Mouse (Mus musculus) hindbrain, embryonic 11.5 days (tissue): ENCODE measurements around the gene Bag3. TPM values are rescaled to one million over a fixed set of nuclear protein-coding genes. Genes with fewer than 3 reads are reported as not detected.

Source experiments
- ATAC-seq: fragments of 200-750 bp; cut with Nextera tagmentation; 2 replicates; pipeline ENCODE4 v1.8.0; 2017; ENCODE audit warnings: mild to moderate bottlenecking, moderate TSS enrichment, moderate library complexity; ENCODE audit not compliant: low FRiP score
- DNase-seq: peaks from one replicate; pipeline ENCODE4 v3.0.0-alpha.2; 2015; ENCODE audit warnings: low spot score
- H3K27ac ChIP-seq: fragments of 300-500 bp; sonication (generic); 2 replicates; pipeline ENCODE4 v1.5.1; 2014; ENCODE audit warnings: mild to moderate bottlenecking, low read depth, low read length
- H3K27me3 ChIP-seq: fragments of 300-500 bp; sonication (generic); 2 replicates; pipeline ENCODE4 v1.6.1; 2014; ENCODE audit warnings: mild to moderate bottlenecking, low read length, moderate library complexity, mixed read lengths; ENCODE audit not compliant: control insufficient read depth, insufficient read depth
- H3K36me3 ChIP-seq: fragments of 300-500 bp; sonication (generic); 2 replicates; pipeline ENCODE4 v1.6.1; 2014; ENCODE audit warnings: mild to moderate bottlenecking, low read length, moderate library complexity, mixed read lengths; ENCODE audit not compliant: control insufficient read depth, insufficient read depth
- H3K4me1 ChIP-seq: fragments of 300-500 bp; sonication (generic); replicated peaks from 2 replicates; pipeline ENCODE4 v1.6.1; 2014; ENCODE audit warnings: low read length, mixed read lengths; ENCODE audit not compliant: control insufficient read depth, insufficient read depth
- H3K4me2 ChIP-seq: fragments of 300-500 bp; sonication (generic); replicated peaks from 2 replicates; pipeline ENCODE4 v1.6.1; 2014; ENCODE audit warnings: mild to moderate bottlenecking, low read depth, low read length
- H3K4me3 ChIP-seq: fragments of 300-500 bp; sonication (generic); 2 replicates; pipeline ENCODE4 v1.5.1; 2014; ENCODE audit warnings: low read depth, low read length
- H3K9ac ChIP-seq: fragments of 300-500 bp; sonication (generic); 2 replicates; pipeline ENCODE4 v1.6.1; 2014; ENCODE audit warnings: low read depth, low read length
- H3K9me3 ChIP-seq: fragments of 300-500 bp; sonication (generic); 2 replicates; pipeline ENCODE4 v1.6.1; 2016; ENCODE audit warnings: low read length; ENCODE audit not compliant: control insufficient read depth
- WGBS: fragments of 180-500 bp; shearing (Covaris S2); extraction: QIAGEN DNeasy Blood & Tissue Kit; methylation state at CpG from one replicate; pipeline ENCODE4 v1.1.7; 2014; 5-methylcytosine and 5-hydroxymethylcytosine counted together
- polyA plus RNA-seq: library from polyadenylated mRNA; unstranded; fragments of >200 nt; fragmentation: Nextera tagmentation; extraction: Ambion mirVana; gene quantifications from 2 replicates; pipeline ENCODE4 v1.2.1, GENCODE M21; 2014

Bag3 gene
- 4.3 and 5.6 TPM in 2 replicates for polyA plus RNA-seq

DNA sequence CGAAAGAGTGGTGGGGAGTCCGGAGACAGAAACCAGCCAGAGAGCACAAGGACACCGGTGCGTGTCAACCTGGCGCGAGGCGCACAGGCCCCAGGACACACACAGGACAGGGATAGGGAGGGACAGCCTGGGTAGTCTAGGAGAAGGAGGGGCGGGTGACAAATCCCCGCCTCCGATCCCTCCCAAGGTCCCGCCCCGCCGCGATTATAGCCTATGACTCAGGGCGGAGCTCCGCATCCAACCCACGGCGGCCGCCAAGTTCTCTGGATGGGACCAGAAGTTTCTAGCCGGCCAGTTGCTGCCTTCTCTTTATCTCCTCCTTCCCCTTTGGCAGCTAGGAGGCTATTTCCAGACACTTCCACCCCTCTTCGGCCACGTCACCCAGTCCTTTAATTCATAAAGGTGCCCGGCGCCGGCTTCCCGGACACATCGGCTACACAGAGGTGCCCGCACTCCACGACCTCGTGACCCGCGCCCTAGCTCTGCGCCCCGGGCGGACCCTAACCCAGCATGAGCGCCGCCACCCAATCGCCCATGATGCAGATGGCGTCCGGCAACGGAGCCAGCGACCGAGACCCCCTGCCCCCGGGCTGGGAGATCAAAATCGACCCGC lies at the start of gene Bag3:
Bag3 (plus strand) TSS at position 268 of the 613 bp plus-strand sequence.
- H3K27ac ChIP-seq, result 0 out of 2 replicates have a peak within 1 kb of the TSS, but pooled peaks have one; percentile 4
- peak within 1 kb of the TSS; percentile 41 for H3K4me3 ChIP-seq
- peak within 1 kb of the TSS; percentile 58 for H3K4me2 ChIP-seq
- H3K9ac ChIP-seq, result peak within 1 kb of the TSS; percentile 57
- ATAC-seq (peak; percentile 87), DNase-seq (peak; percentile 87)
- whole genome bisulfite sequencing, result under 1% methylated on average over 46 of the region's 46 CpGs
- peaks cover 11% of the 10 kb centered on the region for H3K27me3 ChIP-seq
- no peaks in the 10 kb centered on the region for H3K9me3 ChIP-seq
- no peaks in the 10 kb centered on the region; the same call in 1 of the 2 replicates for H3K4me1 ChIP-seq
- no peaks in the 10 kb centered on the region for H3K36me3 ChIP-seq

DNA sequence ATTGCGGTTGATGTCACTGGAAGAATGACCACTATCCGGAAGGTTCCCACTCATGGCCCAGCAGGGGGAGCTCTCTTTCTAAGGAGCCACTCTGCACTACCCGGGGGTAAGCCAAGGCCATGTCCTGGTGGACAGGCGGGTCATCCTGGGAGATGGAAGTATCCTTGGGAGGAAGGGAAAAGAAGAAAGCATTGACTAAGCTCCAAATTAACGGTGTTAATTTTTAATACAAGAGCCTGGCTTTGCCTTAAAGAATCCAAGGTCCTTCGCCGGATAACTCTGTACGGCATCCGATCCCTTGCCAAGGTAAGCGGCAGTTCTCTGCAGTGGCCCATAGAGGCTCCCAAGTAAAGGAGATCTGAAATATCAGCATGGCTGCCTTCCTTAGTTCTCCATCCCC lies 49.1 kb upstream of the Bag3 start:
- Histone ChIP-seq H3K27me3 (no peaks in the 10 kb centered on the region), H3K4me1 (no peaks in the 10 kb centered on the region), H3K27ac (no peak overlapping the region), H3K4me2 (no peak overlapping the region), H3K9me3 (no peaks in the 10 kb centered on the region), H3K9ac (no peak overlapping the region), H3K36me3 (no peaks in the 10 kb centered on the region), H3K4me3 (no peak overlapping the region)
- DNase-seq (peak; percentile 74), ATAC-seq (no peak)
- WGBS, result 50% methylated on average over 10 of the region's 10 CpGs

DNA sequence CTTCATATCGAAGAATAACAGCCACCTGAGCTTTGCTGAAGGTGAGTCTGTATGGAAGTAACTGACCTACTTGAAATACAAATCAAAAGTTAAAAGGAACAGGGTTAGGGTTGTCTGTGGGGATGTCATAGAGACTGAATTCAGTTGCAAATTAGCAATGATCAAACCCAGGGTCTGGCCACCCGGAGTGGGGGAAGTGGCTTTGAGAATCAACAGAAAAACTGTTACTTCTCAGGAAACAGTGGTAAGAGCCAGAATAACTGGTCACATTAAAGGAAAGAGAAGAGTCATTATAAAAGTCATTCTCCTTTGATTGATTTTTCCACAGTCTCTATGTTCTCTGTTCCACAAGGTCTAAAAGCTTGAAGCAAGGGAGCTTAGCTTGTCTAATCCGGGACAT lies 34.4 kb upstream of the Bag3 start:
- WGBS, result 94% methylated on average over 3 of the region's 3 CpGs
- DNase-seq (no peak), ATAC-seq (no peak)
- Histone ChIP-seq H3K27me3 (no peaks in the 10 kb centered on the region), H3K36me3 (no peaks in the 10 kb centered on the region), H3K9ac (no peak overlapping the region), H3K4me1 (no peaks in the 10 kb centered on the region), H3K4me2 (no peak overlapping the region), H3K9me3 (no peaks in the 10 kb centered on the region; the same call in 1 of the 2 replicates), H3K27ac (no peak overlapping the region), H3K4me3 (no peak overlapping the region)

DNA sequence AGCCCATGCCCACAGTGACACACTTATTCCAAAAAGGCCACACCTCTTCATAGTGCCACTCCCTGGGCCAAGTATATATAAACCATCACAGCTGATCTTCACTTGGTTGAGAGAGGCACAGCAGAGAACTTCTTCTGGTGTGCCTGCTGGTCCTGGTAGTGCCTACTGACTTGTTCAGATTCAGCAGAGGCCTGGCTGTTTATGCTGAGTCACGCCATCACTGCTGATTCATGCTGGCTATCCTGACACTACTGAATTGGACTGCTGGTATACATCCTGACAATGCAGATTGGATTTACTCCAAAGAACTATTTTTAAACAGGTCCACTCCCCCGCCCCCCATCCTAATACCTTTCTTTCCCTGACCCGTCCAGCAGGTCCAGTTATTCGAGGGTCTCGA lies 28.9 kb upstream of the Bag3 start:
- no peak for ATAC-seq

DNA sequence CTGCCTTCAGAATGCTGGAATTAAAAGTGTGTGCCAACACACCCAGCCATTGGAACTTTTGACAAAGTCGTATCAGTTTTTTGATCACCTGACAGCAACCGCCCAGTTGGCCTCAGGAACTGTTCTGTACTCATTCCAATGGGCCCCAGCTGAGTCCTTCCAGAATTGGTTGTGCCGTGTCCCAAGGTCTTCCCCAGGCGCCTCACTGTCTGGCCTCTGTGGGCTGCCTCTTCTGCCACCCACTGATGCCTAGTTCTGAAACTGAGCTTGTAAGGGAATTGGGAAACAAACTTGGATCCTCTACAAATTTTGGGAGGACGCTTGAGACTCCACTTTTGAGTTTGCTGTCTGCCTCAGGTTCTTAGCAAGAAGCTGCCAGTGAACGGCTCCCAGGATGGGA lies 23.6 kb upstream of the Bag3 start:
- Histone ChIP-seq H3K27ac (no peak overlapping the region), H3K9me3 (no peaks in the 10 kb centered on the region), H3K27me3 (no peaks in the 10 kb centered on the region), H3K9ac (no peak overlapping the region), H3K4me2 (no peak overlapping the region), H3K4me3 (no peak overlapping the region), H3K36me3 (no peaks in the 10 kb centered on the region), H3K4me1 (no peaks in the 10 kb centered on the region)
- ATAC-seq (no peak), DNase-seq (no peak)
- 83% methylated on average over 6 of the region's 6 CpGs for WGBS

More for the DNA sequence above, 28.9 kb upstream of the Bag3 start:
- Histone ChIP-seq H3K36me3 (no peaks in the 10 kb centered on the region), H3K27me3 (no peaks in the 10 kb centered on the region), H3K4me2 (no peak overlapping the region), H3K27ac (no peak overlapping the region), H3K9ac (no peak overlapping the region), H3K4me1 (no peaks in the 10 kb centered on the region), H3K4me3 (no peak overlapping the region), H3K9me3 (no peaks in the 10 kb centered on the region)
- no peak for DNase-seq
- WGBS, result 87% methylated on average over 5 of the region's 5 CpGs

DNA sequence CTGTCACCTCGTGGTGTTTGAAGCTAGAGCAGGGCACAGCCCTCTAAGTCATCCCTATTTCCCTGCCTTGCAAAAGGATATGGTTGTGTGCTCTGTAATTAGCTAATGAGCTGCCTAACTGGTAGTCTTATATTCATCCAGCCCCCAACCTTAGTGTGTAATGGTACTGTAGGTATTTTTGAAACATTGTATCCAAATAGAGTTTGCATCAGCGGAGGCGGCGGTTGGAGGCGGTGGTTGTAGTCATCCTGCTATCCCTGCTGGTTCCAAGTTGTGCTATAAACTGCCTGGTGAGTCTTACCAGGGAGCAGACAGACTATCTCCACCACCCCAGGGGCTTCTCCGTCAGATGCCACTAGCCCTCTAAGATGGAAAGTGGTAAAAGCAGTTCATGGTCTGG lies 19.3 kb upstream of the Bag3 start:
- DNase-seq, result no peak

DNA sequence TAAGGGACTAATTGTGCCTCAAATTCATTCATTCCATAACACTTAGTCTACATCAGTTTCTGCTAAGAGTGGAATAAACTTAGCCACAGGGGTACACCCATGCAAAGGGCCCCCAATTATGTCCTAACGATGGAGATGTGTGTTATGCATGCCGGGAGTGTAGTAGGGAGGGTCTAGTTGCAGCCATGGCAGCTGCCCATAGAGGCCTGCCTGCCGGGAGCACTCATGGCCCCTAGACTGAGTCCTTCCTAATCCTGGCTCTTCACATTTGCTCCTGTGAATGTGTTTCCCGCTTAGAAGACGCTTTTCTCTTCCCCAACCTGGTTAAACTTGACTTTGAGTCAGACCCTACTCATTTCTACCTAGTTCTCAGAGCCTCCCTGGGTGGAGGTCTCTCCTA lies 11.5 kb upstream of the Bag3 start:
- H3K4me1 ChIP-seq, result no peaks in the 10 kb centered on the region
- H3K4me2 ChIP-seq, result no peak overlapping the region
- DNase-seq (no peak), ATAC-seq (no peak)
- H3K27ac ChIP-seq, result no peak overlapping the region
- H3K36me3 ChIP-seq, result no peaks in the 10 kb centered on the region
- WGBS, result 89% methylated on average over 5 of the region's 5 CpGs
- H3K9ac ChIP-seq, result no peak overlapping the region
- H3K9me3 ChIP-seq, result no peaks in the 10 kb centered on the region
- H3K4me3 ChIP-seq, result no peak overlapping the region
- H3K27me3 ChIP-seq, result no peaks in the 10 kb centered on the region

More for the DNA sequence above, 19.3 kb upstream of the Bag3 start:
- no peak overlapping the region for H3K27ac ChIP-seq
- H3K36me3 ChIP-seq, result no peaks in the 10 kb centered on the region
- 87% methylated on average over 6 of the region's 6 CpGs for WGBS
- H3K27me3 ChIP-seq, result no peaks in the 10 kb centered on the region
- no peak overlapping the region for H3K9ac ChIP-seq
- no peaks in the 10 kb centered on the region for H3K9me3 ChIP-seq
- no peaks in the 10 kb centered on the region for H3K4me1 ChIP-seq
- H3K4me3 ChIP-seq, result no peak overlapping the region
- no peak overlapping the region for H3K4me2 ChIP-seq
- no peak for ATAC-seq

DNA sequence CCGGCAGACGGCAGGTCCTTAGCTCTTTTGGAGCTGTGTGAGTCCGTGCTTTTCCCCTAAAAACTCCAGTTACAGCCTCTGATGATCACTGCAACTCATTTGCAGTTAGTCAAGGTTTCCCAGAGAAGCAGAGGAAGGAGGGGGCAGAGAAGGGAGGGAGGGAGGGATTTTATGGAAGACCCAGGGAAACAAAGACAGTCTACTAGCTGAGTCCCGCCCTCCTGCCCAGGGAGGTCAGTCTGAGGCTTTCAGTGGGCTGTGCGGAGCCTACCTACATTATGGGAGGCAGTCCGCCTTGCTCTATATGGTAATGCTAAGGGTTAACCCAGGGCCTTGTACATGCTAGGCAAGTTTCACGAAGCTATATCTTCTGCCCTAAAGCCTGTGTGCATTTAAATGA lies 9.9 kb upstream of the Bag3 start:
- Histone ChIP-seq H3K4me3 (no peak overlapping the region), H3K9ac (no peak overlapping the region), H3K27me3 (no peaks in the 10 kb centered on the region), H3K4me2 (no peak overlapping the region), H3K36me3 (no peaks in the 10 kb centered on the region), H3K9me3 (no peaks in the 10 kb centered on the region), H3K4me1 (no peaks in the 10 kb centered on the region), H3K27ac (no peak overlapping the region)
- DNase-seq (no peak), ATAC-seq (no peak)
- WGBS, result 33% methylated on average over 7 of the region's 7 CpGs

DNA sequence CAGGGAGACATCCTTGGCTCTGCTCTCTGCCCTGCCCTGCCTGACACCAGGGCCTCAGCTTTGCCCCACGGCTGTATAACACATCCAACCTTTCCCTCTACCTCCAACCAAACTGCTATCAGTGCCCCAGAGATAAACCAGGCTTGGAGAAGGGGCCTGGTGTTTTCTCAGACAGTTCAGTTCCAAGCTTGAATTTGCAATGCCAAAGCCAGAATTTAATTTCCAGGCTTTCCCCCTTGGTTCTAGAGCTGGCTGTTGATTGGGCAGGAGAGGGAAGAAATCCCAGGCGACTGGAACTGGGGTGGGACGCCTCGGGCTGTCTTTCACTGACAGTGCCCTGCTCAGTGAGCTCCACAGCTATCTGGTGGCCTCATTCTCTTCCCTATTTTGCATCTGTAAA lies 9.1 kb upstream of the Bag3 start:
- H3K27me3 ChIP-seq, result no peaks in the 10 kb centered on the region
- no peaks in the 10 kb centered on the region for H3K4me1 ChIP-seq
- DNase-seq (no peak), ATAC-seq (no peak)
- H3K9ac ChIP-seq, result no peak overlapping the region
- H3K4me3 ChIP-seq, result no peak overlapping the region
- 40% methylated on average over 4 of the region's 4 CpGs for WGBS
- no peaks in the 10 kb centered on the region for H3K9me3 ChIP-seq
- H3K4me2 ChIP-seq, result no peak overlapping the region
- no peaks in the 10 kb centered on the region for H3K36me3 ChIP-seq
- no peak overlapping the region for H3K27ac ChIP-seq
